Mouse (Mus musculus): ENCODE results near the gene Wdr75. TPM values are rescaled to one million over a fixed set of nuclear protein-coding genes. Genes with fewer than 3 reads are reported as not detected.

Gene Wdr75
- polyA plus RNA-seq, 1 experiment from 2014 or later = 59.9 TPM

DNA sequence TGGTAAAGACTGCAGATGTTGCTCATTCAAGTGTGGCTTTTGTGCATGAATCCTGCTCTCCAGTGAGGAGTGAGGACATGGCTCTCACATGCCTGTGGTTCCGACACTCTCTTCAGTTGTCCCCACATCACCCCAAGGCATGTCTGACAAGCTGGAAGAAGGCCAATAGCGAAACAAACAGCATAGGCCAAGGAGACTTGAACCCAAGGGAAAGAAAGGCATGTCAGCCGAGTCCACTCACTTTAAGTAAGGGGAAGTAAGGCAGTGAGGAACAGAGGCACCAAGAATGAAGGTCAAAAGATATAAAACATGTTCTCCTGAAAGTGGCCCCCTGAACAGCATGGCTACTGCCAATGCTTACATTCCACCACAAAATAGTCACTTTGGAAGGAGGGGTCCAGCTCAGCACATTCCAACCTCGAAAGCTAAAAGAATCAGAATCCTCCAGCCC is 69.6 kb downstream of the Wdr75 start:
- H3K4me1 ChIP-seq (replicated peaks; ENCODE audit: control insufficient read depth, insufficient read depth, low read length) = no peaks in the 10 kb centered on the region
- H3K36me3 ChIP-seq (ENCODE audit: control insufficient read depth, insufficient read depth) = no peaks in the 10 kb centered on the region
- no peak overlapping the region for H3K4me2 ChIP-seq (ENCODE audit: low read length)
- no peaks in the 10 kb centered on the region for H3K9me3 ChIP-seq (ENCODE audit: control insufficient read depth, low read length)
- 65% methylated on average over 4 of the region's 4 CpGs for WGBS
- no peak for ATAC-seq
- H3K9ac ChIP-seq (replicated peaks; ENCODE audit: low read depth, low read length) = no peak overlapping the region
- H3K27ac ChIP-seq (ENCODE audit: low read length) = no peak overlapping the region
- H3K4me3 ChIP-seq (replicated peaks; ENCODE audit: low read length) = no peak overlapping the region
- H3K27me3 ChIP-seq (replicated peaks; ENCODE audit: control insufficient read depth, insufficient read depth, low read length) = no peaks in the 10 kb centered on the region

DNA sequence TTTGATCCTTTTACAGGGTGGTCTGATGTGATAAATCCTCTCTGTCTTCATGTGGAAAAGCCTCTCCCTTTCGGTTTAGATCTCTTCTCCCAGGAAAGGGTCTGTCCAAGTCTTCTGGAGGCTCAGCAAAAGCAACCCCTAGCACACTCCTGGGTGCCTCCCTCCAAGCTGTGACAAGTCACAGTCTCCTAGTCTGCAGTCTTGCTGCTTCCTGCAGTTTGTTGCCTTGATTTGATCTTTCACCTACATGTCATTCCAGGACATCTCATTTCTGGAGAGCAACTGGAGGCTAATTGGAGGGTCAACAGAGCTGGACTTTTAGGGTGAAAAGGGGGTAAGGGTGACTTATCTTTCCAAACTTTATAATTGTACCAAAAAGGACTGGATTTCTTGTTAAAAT is 70.3 kb downstream of the Wdr75 start:
- no peaks in the 10 kb centered on the region for H3K4me1 ChIP-seq (replicated peaks; ENCODE audit: control insufficient read depth, insufficient read depth, low read length)
- no peak overlapping the region for H3K4me2 ChIP-seq (ENCODE audit: low read length)
- H3K9ac ChIP-seq (replicated peaks; ENCODE audit: low read depth, low read length) = no peak overlapping the region
- WGBS = 79% methylated on average over 1 of the region's 1 CpGs
- no peaks in the 10 kb centered on the region for H3K9me3 ChIP-seq (ENCODE audit: control insufficient read depth, low read length)
- no peaks in the 10 kb centered on the region for H3K36me3 ChIP-seq (ENCODE audit: control insufficient read depth, insufficient read depth)
- no peak overlapping the region for H3K27ac ChIP-seq (ENCODE audit: low read length)
- no peak overlapping the region for H3K4me3 ChIP-seq (replicated peaks; ENCODE audit: low read length)
- no peaks in the 10 kb centered on the region for H3K27me3 ChIP-seq (replicated peaks; ENCODE audit: control insufficient read depth, insufficient read depth, low read length)
- no peak for ATAC-seq

DNA sequence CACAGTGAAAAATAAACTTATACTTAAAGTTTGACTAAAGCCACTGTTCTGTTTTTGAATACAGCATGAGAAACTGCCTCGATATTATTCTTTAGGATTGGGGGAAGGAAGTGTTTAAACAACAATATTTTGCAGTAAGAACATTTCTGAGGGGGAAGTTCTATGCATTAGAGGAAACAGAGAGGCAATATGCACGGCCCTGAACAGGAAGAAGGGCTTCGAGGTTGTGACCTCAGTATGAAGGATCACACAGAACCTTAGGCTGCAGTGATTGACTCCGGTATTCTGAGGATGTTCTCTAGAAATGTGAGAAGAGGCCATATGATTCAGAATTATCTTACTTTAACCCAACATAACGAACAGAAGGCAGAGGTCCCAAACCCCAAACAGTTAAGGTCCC is 70.8 kb downstream of the Wdr75 start:
- ATAC-seq = no peak
- Histone ChIP-seq H3K4me1 (replicated peaks; ENCODE audit: control insufficient read depth, insufficient read depth, low read length) (no peaks in the 10 kb centered on the region), H3K27me3 (replicated peaks; ENCODE audit: control insufficient read depth, insufficient read depth, low read length) (no peaks in the 10 kb centered on the region), H3K4me2 (ENCODE audit: low read length) (no peak overlapping the region), H3K36me3 (ENCODE audit: control insufficient read depth, insufficient read depth) (no peaks in the 10 kb centered on the region), H3K9me3 (ENCODE audit: control insufficient read depth, low read length) (no peaks in the 10 kb centered on the region), H3K4me3 (replicated peaks; ENCODE audit: low read length) (no peak overlapping the region), H3K27ac (ENCODE audit: low read length) (no peak overlapping the region), H3K9ac (replicated peaks; ENCODE audit: low read depth, low read length) (no peak overlapping the region)
- 87% methylated on average over 5 of the region's 5 CpGs for WGBS

GRCm38 (mm10) chr1:45866288-45867018 is 71.5 kb downstream of the Wdr75 start:
- H3K36me3 ChIP-seq (ENCODE audit: control insufficient read depth, insufficient read depth) = no peaks in the 10 kb centered on the region
- H3K9me3 ChIP-seq (ENCODE audit: control insufficient read depth, low read length) = no peaks in the 10 kb centered on the region
- ATAC-seq = no peak
- H3K4me2 ChIP-seq (ENCODE audit: low read length) = no peak overlapping the region
- H3K27ac ChIP-seq (ENCODE audit: low read length) = no peak overlapping the region
- no peaks in the 10 kb centered on the region for H3K27me3 ChIP-seq (replicated peaks; ENCODE audit: control insufficient read depth, insufficient read depth, low read length)
- H3K4me1 ChIP-seq (replicated peaks; ENCODE audit: control insufficient read depth, insufficient read depth, low read length) = no peaks in the 10 kb centered on the region
- 71% methylated on average over 3 of the region's 3 CpGs for WGBS
- no peak overlapping the region for H3K9ac ChIP-seq (replicated peaks; ENCODE audit: low read depth, low read length)
- no peak overlapping the region for H3K4me3 ChIP-seq (replicated peaks; ENCODE audit: low read length)

DNA sequence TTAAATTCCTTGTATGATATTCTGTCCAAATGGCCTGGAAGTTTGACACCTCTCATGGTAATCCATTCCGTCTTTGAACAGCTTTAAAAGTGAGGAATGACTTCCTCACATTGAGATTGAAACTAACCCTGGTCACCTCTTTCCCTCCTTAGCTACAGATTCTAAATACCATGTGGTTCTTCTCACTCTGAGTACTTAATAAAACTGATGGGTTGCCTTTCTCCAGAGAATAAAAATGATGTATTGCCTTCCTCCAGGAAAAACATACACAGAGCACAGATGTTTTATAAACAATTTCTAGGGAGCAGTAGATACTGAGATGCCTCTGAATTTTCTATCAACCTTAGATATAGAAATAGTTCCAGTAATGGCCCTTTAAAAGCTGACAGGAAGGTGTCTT is 73.1 kb downstream of the Wdr75 start:
- no peak overlapping the region for H3K4me2 ChIP-seq (ENCODE audit: low read length)
- no peak overlapping the region for H3K4me3 ChIP-seq (replicated peaks; ENCODE audit: low read length)
- no peak overlapping the region for H3K27ac ChIP-seq (ENCODE audit: low read length)
- no peaks in the 10 kb centered on the region for H3K27me3 ChIP-seq (replicated peaks; ENCODE audit: control insufficient read depth, insufficient read depth, low read length)
- no peaks in the 10 kb centered on the region for H3K4me1 ChIP-seq (replicated peaks; ENCODE audit: control insufficient read depth, insufficient read depth, low read length)
- H3K9me3 ChIP-seq (ENCODE audit: control insufficient read depth, low read length) = no peaks in the 10 kb centered on the region
- ATAC-seq = no peak
- H3K36me3 ChIP-seq (ENCODE audit: control insufficient read depth, insufficient read depth) = no peaks in the 10 kb centered on the region
- no peak overlapping the region for H3K9ac ChIP-seq (replicated peaks; ENCODE audit: low read depth, low read length)
- WGBS = 91% methylated on average over 1 of the region's 1 CpGs

DNA sequence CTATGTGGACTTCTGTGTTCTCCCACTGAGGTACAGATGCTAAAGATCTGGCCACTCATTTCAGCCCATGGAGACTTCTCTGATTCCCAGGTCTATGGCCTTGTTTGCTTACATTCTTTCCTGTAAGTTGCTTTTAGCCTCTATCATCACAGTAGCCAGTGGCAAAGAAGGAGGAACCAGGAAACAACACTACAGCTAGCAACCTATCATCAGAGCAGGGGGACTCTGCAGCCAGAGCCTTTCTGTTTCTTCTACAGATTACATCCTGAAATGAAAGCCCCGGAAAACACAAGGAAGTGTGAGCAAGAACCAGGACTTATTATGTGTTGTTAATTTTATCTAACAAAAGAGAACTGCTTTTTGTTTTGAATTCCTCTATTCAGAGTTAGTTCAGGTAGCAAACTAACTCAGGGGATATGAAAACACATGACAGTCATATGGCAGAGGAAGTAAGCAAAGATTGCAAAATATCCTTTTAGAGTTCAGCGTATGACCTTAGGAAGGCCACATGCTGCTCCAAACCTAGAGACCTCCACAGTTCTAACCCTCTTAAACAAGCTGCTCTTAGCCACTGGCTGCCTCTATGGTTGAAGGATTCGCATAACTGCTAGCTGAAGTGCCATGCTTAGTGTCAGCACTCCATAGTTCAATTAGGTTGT is 73.6 kb downstream of the Wdr75 start:
- no peak overlapping the region for H3K27ac ChIP-seq (ENCODE audit: low read length)
- no peaks in the 10 kb centered on the region for H3K4me1 ChIP-seq (replicated peaks; ENCODE audit: control insufficient read depth, insufficient read depth, low read length)
- WGBS = 84% methylated on average over 3 of the region's 3 CpGs
- H3K4me2 ChIP-seq (ENCODE audit: low read length) = no peak overlapping the region
- no peak overlapping the region for H3K4me3 ChIP-seq (replicated peaks; ENCODE audit: low read length)
- ATAC-seq = no peak
- no peak overlapping the region for H3K9ac ChIP-seq (replicated peaks; ENCODE audit: low read depth, low read length)
- no peaks in the 10 kb centered on the region for H3K36me3 ChIP-seq (ENCODE audit: control insufficient read depth, insufficient read depth)
- no peaks in the 10 kb centered on the region for H3K9me3 ChIP-seq (ENCODE audit: control insufficient read depth, low read length)
- no peaks in the 10 kb centered on the region for H3K27me3 ChIP-seq (replicated peaks; ENCODE audit: control insufficient read depth, insufficient read depth, low read length)

Other genes with a start within 250 kb of the Wdr75 start
- not detected in 2 replicates for gene Gm5269, start 95.1 kb downstream of the Wdr75 start, polyA plus RNA-seq (2015; fragmentation: Nextera tagmentation; extraction: Ambion mirVana)
- 26.5 and 34.6 TPM in 2 replicates for gene Slc40a1, start 131.4 kb downstream of the Wdr75 start, polyA plus RNA-seq (2015; fragmentation: Nextera tagmentation; extraction: Ambion mirVana)

Data from forebrain, embryonic 16.5 days (tissue).